Mouse (Mus musculus) megakaryocyte, adult 5-6 weeks (primary cell): ENCODE measurements around the gene Casd1. TPM values are rescaled to one million over a fixed set of nuclear protein-coding genes. Genes with fewer than 3 reads are reported as not detected.

Source experiments
- total RNA-seq, 2 experiments: library from RNA; stranded (forward) in 1 of 2; stranded (reverse) in 1 of 2; fragments of 153-499, 151-499 nt in 1 of 2; fragments of 221-1000, 200-1000 nt in 1 of 2; gene quantifications; 2 replicates each; pipeline versions ENCODE4 v1.2.3 to v1.2.4; 2015 to 2017

Casd1 gene
- total RNA-seq, 2 experiments from 2014 or later: 31.5 to 62.1 TPM

Other genes with a start within 250 kb of the Casd1 start
- 0.87 and 1.2 TPM in 2 replicates for gene Col1a2, start 96.0 kb upstream of the Casd1 start, total RNA-seq (2015)
- gene Col1a2, start 96.0 kb upstream of the Casd1 start, total RNA-seq (2017): 1.1 and 1.6 TPM in 2 replicates
- gene Sgce, start 146.4 kb downstream of the Casd1 start, total RNA-seq (2015): 0.21 TPM in 1 of 2 replicates, not detected in the other
- 0.49 TPM in 1 of 2 replicates, not detected in the other for gene Sgce, start 146.4 kb downstream of the Casd1 start, total RNA-seq (2017)
- not detected in 2 replicates for gene Peg10, start 146.5 kb downstream of the Casd1 start, total RNA-seq (2015)
- not detected in 2 replicates for gene Peg10, start 146.5 kb downstream of the Casd1 start, total RNA-seq (2017)